Mouse (Mus musculus) heart, postnatal 0 days (tissue): ENCODE measurements around the gene Angptl1.

ENCODE experiments used
- CTCF ChIP-seq: IDR thresholded peaks from 2 replicates; pipeline ENCODE4 v1.5.1; 2016; ENCODE audit warnings: antibody characterized with exemption, control low read depth, low read depth
- EP300 ChIP-seq: IDR thresholded peaks from 2 replicates; pipeline ENCODE4 v1.6.1; 2016; ENCODE audit warnings: antibody characterized with exemption, low read depth

- TF ChIP-seq EP300 (no peak), CTCF (no peak)
Measured at GRCm38 (mm10) chr1:156860266-156860665, 21.9 kb downstream of the Angptl1 start.
